Mouse (Mus musculus) T-helper 17 cell (primary cell): Measurements from ENCODE around the gene Iffo2.

ENCODE experiments used
- in situ Hi-C, 2 experiments: fragments of 300-600 bp; cut with MboI, MseI; formaldehyde crosslinking; loops; 1 replicate in 1 of 2; 2 replicates in 1 of 2; pipeline ENCODE4 v1.15.1; 2025; ENCODE audit warnings: high pct_unique_total_duplicates in 2 of 2

Gene Iffo2

DNA sequence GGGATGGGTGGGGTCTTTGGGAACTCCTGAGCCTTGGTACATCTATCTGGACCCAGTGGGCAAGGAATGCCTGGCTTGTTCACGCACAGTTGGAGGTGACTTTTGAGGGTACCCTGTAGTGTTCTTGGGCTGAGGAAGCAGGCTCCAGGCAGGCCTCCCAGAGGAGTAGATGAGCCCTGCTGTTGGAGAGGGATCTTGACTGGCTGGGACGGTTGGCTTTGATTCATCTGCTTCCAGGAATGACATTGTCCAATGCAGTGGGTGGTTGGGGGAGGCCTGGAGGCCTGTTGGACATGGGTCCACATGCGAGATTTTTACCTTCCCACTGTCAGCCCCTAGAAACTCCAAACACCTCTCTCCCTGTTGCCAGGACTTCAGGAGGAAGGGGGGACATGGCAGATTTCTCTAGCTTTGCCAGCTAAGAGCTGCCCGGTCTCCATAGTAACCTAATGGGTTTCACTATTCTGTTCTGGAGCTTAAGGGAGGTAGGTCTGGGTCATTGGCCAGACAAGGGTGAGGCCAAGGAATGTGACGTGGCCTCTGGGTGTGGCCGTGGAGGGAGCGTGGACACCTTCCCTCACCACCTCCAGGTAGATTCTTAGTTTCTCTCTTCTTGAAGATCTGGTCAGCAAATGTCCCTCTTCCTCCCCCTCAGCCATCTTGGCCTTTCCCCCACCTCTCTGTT, 101.4 kb downstream of the Iffo2 start:
- in situ Hi-C loops = loop anchor here (5.0 kb wide), 2 partner anchors 114 to 164 kb away; no protein-coding TSS in a partner anchor

DNA sequence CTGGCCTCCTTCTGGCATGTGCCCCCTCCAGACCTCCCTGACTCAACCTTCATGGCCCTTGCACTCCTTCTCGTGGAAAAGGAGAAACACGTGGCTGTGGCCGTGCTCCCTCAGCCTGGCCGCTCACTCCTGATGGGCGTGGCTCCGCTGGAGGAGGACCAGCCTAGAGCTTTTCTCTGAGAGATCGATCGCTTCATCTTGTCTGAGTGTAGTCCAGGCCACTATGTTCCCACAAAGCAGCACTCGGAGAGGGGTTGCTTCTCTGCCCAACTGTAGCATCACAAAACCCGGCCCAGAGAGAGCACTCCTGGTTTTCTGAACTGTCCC, 101.9 kb downstream of the Iffo2 start:
- in situ Hi-C loops = loop anchor here (5.0 kb wide), 2 partner anchors 115 to 165 kb away; no protein-coding TSS in a partner anchor

DNA sequence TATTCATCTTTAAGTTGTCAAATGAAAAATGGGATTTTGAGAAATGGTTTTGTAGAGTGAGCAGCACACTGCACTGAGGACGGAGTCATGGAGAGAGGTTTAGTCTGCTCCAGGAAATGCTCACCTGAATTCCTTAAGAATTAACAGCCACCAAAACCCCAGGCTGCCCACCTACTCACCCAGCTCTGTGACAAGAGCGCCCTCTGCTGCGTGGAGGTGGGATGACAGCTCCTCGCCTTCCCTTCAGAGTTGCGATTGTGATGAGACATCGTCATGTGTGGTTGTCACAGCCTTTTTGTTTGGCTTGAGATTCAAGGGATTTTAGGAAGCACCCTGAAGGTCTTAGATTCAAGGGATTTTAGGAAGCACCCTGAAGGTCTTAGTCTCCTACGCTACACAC, 106.0 kb downstream of the Iffo2 start:
- in situ Hi-C loops = loop anchor here in 1 of 2 experiments (5.0 kb wide), 1 partner anchor 164 kb away; no protein-coding TSS in a partner anchor

- in situ Hi-C loops = loop anchor here in 1 of 2 experiments (5.0 kb wide), 1 partner anchor 166 kb away; no protein-coding TSS in a partner anchor
Measured at GRCm38 (mm10) chr4:139637847-139638246, 107.5 kb downstream of the Iffo2 start.

DNA sequence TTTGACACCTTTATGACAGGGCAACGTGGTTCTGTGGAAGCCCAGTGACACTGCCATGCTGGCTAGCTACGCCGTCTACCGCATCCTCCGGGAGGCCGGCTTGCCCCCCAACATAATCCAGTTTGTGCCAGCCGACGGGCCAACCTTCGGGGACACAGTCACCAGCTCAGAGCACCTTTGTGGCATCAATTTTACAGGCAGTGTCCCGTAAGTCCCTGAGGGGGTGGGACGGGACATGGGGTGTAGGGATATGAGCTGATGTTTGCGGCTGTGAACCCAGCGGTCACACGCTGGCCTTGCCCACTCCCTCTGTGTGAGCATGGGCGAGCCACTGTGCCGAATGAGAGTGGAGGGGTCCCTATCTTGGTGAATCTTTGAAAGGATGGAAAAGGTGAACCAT, 108.0 kb downstream of the Iffo2 start:
- in situ Hi-C loops = loop anchor here in 1 of 2 experiments (5.0 kb wide), 1 partner anchor 166 kb away; no protein-coding TSS in a partner anchor

- in situ Hi-C loops = loop anchor here in 1 of 2 experiments (5.0 kb wide), 1 partner anchor 168 kb away; no protein-coding TSS in a partner anchor
Measured at GRCm38 (mm10) chr4:139639801-139640200, 109.5 kb downstream of the Iffo2 start.

DNA sequence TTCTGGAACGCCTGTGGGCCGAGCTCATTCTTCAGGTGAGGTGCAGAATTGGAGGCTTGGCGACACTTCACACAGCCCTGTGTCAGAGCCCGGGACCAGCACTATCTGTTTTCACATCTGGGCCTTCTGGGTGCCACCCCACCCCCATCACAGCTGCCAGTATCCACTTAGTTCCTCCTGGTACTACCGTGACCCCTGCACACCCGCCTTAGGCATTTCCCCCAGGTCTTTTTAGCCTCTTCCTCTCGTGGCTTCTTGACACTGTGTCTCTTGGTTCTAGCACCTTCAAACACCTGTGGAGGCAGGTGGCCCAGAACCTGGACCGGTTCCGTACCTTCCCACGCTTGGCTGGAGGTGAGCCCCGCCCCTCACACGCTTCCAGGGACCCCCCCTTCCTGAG, 110.0 kb downstream of the Iffo2 start:
- in situ Hi-C loops = no loop called here

GRCm38 (mm10) chr4:139640775-139641174, 110.4 kb downstream of the Iffo2 start:
- in situ Hi-C loops = no loop called here

DNA sequence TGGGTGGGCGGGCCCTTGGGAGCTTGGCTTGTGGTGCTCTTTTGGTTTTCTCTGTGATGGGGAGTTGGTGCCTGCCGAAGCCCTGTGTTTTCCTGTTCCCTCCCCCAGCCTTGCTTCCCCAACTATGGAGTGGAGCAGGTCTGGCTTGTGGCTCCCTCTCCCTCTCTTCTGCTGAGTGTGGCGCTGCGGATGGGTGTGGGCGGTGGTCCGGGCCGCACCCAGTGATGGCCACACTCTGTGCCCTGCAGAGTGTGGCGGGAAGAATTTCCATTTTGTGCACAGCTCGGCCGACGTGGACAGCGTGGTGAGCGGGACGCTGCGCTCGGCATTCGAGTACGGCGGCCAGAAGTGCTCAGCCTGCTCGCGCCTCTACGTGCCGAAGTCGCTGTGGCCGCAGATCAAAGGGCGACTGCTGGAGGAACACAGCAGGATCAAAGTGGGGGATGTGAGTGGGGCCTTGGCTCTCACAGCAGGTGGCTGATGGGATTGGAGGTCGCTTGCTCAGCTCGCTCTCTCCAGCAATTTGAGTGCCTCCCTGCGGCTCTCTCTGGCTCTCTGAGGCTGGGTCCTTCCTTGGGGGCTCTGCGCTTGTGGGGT, 111.6 kb downstream of the Iffo2 start:
- in situ Hi-C loops = no loop called here

GRCm38 (mm10) chr4:139643972-139644371, 113.6 kb downstream of the Iffo2 start:
- in situ Hi-C loops = no loop called here

DNA sequence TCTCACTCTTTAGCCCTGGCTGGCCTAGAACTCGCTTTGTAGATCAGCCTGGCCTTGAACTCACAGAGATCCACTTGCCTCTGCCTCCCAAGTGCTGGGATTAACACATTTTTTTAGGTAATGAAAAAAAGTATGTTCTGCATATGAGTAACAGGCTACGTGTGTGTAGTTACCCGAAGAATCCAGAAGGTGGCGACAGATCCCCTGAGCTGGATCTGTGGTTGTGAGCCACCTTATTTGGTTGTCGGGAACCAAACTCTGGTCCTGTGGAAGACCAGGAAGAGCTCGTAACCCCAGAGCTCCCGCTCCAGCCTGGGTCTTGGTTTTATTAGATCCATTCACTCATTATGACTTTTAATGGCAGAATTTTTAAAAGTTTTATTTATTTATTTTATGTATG, 116.6 kb downstream of the Iffo2 start:
- in situ Hi-C loops = no loop called here

DNA sequence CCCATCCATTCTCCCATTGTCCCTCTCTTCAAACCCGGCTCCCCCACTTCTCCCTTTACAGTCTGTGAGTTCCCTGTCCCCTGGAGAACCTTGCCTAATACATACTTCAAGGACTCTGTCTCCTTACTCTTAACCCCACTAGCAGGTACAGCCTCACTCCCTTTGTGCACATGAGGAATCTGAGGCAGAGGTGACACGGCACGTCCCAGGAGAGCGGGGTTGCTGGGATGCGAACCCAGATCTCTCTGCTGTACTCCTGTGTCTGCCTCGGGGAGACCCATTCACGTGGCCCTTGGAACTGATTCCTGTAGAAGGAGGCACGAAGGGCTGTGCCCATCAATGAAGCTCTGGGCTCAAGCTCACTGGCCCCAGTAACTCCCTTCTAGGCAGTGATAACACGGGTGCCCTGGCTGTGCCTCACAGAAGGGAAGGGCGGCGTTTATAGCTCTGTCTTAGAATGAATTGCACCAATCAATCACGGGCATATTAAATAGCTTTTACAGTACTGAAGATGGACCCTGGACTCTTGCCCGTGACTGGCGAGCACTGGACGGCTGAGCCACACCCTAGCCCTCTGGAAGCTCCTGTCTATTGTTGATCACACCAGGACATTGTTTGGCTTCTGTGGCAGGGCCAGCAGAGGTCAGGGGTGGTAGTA, 119.9 kb downstream of the Iffo2 start:
- in situ Hi-C loops = no loop called here

DNA sequence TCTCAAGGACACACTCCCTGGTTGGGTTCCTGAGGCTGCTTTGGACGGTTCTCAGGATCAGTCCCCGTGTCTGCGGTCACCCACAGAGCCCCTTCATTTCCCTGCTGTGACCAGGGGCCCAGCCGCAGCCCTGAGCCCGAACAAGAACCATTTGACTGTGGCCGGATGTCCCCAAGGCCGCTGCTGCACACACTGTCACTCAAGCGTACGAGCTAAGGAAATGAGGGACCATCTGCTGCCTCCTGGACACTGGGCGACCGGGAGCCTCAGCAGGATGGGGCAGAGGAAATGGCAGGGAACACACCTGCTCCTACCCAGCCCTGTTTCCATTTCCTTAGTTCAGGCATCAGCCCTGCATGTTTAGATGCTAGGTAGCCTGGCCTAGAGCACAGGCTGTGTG, 120.6 kb downstream of the Iffo2 start:
- in situ Hi-C loops = no loop called here

DNA sequence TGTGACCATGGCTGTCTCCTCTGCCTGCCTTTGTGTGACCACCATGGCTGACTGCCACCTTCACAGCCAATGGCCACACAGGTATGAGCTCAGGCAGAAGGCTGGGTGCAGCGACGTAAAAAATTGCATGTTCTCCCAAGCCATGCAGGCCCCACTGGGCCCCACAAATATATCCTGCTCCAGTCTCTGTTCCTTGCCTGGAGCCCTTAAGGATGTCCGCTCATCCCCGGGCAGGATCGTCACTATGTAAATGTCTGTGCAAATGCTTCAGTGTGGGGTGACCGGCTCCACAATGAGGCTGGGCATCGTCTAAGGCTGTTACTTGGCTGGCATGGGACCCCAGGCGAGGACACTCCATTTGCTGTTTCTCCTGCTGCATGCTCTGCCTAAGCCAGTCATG, 122.9 kb downstream of the Iffo2 start, which contains the start of gene Tas1r2:
Tas1r2 (plus strand) TSS at position 301 of the 400 bp plus-strand sequence.
- in situ Hi-C loops = no loop called here

DNA sequence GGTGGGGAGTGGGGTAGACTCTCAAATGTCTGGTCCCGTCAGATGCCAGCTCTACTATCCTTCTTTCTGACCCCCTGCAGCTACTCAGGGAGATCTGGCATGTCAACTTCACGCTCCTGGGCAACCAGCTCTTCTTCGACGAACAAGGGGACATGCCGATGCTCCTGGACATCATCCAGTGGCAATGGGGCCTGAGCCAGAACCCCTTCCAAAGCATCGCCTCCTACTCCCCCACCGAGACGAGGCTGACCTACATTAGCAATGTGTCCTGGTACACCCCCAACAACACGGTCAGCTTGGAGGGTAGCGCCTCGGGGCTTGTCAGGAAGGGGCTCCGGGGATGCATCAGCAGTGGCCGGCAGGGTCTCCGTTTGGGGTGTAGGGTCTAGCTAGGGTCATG, 131.5 kb downstream of the Iffo2 start:
- in situ Hi-C loops = no loop called here

- in situ Hi-C loops = no loop called here
Measured at GRCm38 (mm10) chr4:139667632-139668031, 137.3 kb downstream of the Iffo2 start.

GRCm38 (mm10) chr4:139669847-139670246, 139.5 kb downstream of the Iffo2 start:
- in situ Hi-C loops = no loop called here
